Mouse (Mus musculus) megakaryocyte-erythroid progenitor cell, adult 5-6 weeks (primary cell): Measurements from ENCODE around the gene Nxpe3. TPM values are rescaled to one million over a fixed set of nuclear protein-coding genes. Genes with fewer than 3 reads are reported as not detected.
"Not testable (repeated sequence)": the region's sequence is repeated elsewhere in the genome, so short reads cannot be mapped to it uniquely, and the experiment has no call there.

ENCODE experiments used
- ATAC-seq: replicated peaks from 2 replicates; pipeline ENCODE4 v1.8.0; 2016; ENCODE audit warnings: mild to moderate bottlenecking, inconsistent platforms; ENCODE audit not compliant: severe bottlenecking, poor library complexity, low FRiP score, low TSS enrichment
- total RNA-seq, 2 experiments: library from RNA; stranded (forward) in 1 of 2; stranded (reverse) in 1 of 2; fragments of 200-1000, 215-1000 nt in 1 of 2; fragments of >200 nt in 1 of 2; fragmentation: Nextera tagmentation in 1 of 2; gene quantifications; 2 replicates each; pipeline ENCODE4 v1.2.3; 2014 to 2017

The Nxpe3 gene
- total RNA-seq, 2 experiments from 2014 or later, result 4.5 to 6.1 TPM

- no peak for ATAC-seq
Observed at GRCm38 (mm10) chr16:55843134-55843533, 52.0 kb downstream of the Nxpe3 start.

GRCm38 (mm10) chr16:55841506-55841905 lies 53.6 kb downstream of the Nxpe3 start:
- no peak for ATAC-seq

GRCm38 (mm10) chr16:55838510-55839474 lies 56.3 kb downstream of the Nxpe3 start, which contains the start of gene Nfkbiz:
Nfkbiz (minus strand) TSS chr16:55838899.
- ATAC-seq, result peak; percentile 92

GRCm38 (mm10) chr16:55838129-55838509 lies 57.0 kb downstream of the Nxpe3 start:
- no peak for ATAC-seq

- ATAC-seq, result not testable (repeated sequence)
Observed at GRCm38 (mm10) chr16:55837653-55838052, 57.4 kb downstream of the Nxpe3 start.

GRCm38 (mm10) chr16:55837168-55837567 lies 57.9 kb downstream of the Nxpe3 start:
- no peak for ATAC-seq

- no peak for ATAC-seq
Observed at GRCm38 (mm10) chr16:55835798-55836197, 59.3 kb downstream of the Nxpe3 start.

- peak; percentile 54 for ATAC-seq
Observed at GRCm38 (mm10) chr16:55832617-55833016, 62.5 kb downstream of the Nxpe3 start.

- no peak for ATAC-seq
Observed at GRCm38 (mm10) chr16:55832040-55832439, 63.0 kb downstream of the Nxpe3 start.

- no peak for ATAC-seq
Observed at GRCm38 (mm10) chr16:55831451-55831850, 63.6 kb downstream of the Nxpe3 start.

- ATAC-seq, result no peak
Observed at GRCm38 (mm10) chr16:55823398-55824155, 71.5 kb downstream of the Nxpe3 start.

- ATAC-seq, result no peak
Observed at GRCm38 (mm10) chr16:55822741-55823397, 72.2 kb downstream of the Nxpe3 start.

GRCm38 (mm10) chr16:55821997-55822740 lies 72.9 kb downstream of the Nxpe3 start:
- ATAC-seq, result peak; percentile 96

GRCm38 (mm10) chr16:55821571-55821981 lies 73.5 kb downstream of the Nxpe3 start:
- ATAC-seq, result peak; percentile 3; the same call in 1 of the 2 replicates

GRCm38 (mm10) chr16:55820916-55821570 lies 74.0 kb downstream of the Nxpe3 start:
- no peak for ATAC-seq

GRCm38 (mm10) chr16:55820161-55820915 lies 74.7 kb downstream of the Nxpe3 start:
- ATAC-seq, result no peak

- ATAC-seq, result no peak
Observed at GRCm38 (mm10) chr16:55819186-55819861, 75.8 kb downstream of the Nxpe3 start.
